Mouse (Mus musculus) monocyte, adult 5-6 weeks (primary cell): Measurements from ENCODE around the gene Fto. TPM values are rescaled to one million over a fixed set of nuclear protein-coding genes. Genes with fewer than 3 reads are reported as not detected.
A peak's percentile ranks its signal among the peaks of the same experiment; 100 is the strongest.

Experiments
- ATAC-seq: fragments of 153-309, 156-312 bp; replicated peaks from 2 replicates; pipeline ENCODE4 v1.8.0; 2017; ENCODE audit warnings: mild to moderate bottlenecking; ENCODE audit not compliant: low TSS enrichment, insufficient number of reproducible peaks, severe bottlenecking, poor library complexity, low FRiP score
- total RNA-seq: library from RNA; stranded (forward); fragments of 200-1000, 200-491, 200-594 nt; gene quantifications from 3 replicates; pipeline ENCODE4 v1.2.3, GENCODE M21; 2017

Fto gene
- 12.3 to 36.6 TPM (median 17.9 TPM) in 3 replicates for total RNA-seq

GRCm38 (mm10) chr8:91312835-91313832, at the start of gene Fto, which contains the start of gene Rpgrip1l:
TSS of gene Fto (plus strand) at chr8:91313525.
TSS of gene Rpgrip1l (minus strand) at chr8:91313262.
- peak; percentile 99 for ATAC-seq

- no peak for ATAC-seq
Observed at GRCm38 (mm10) chr8:91263939-91264338, 49.4 kb upstream of the Fto start.

GRCm38 (mm10) chr8:91264564-91264963, 48.8 kb upstream of the Fto start:
- no peak for ATAC-seq

GRCm38 (mm10) chr8:91269374-91269958, 43.9 kb upstream of the Fto start:
- ATAC-seq, result no peak

- ATAC-seq, result no peak
Observed at GRCm38 (mm10) chr8:91273493-91273892, 39.8 kb upstream of the Fto start.

GRCm38 (mm10) chr8:91276337-91276736, 37.0 kb upstream of the Fto start:
- ATAC-seq, result no peak

- no peak for ATAC-seq
Observed at GRCm38 (mm10) chr8:91278060-91278459, 35.3 kb upstream of the Fto start.

- ATAC-seq, result no peak
Observed at GRCm38 (mm10) chr8:91280467-91281212, 32.7 kb upstream of the Fto start.

GRCm38 (mm10) chr8:91281545-91281944, 31.8 kb upstream of the Fto start:
- no peak for ATAC-seq

GRCm38 (mm10) chr8:91282655-91283054, 30.7 kb upstream of the Fto start:
- ATAC-seq, result no peak

- ATAC-seq, result no peak
Observed at GRCm38 (mm10) chr8:91283815-91284214, 29.5 kb upstream of the Fto start.

- no peak for ATAC-seq
Observed at GRCm38 (mm10) chr8:91286237-91286636, 27.1 kb upstream of the Fto start.

GRCm38 (mm10) chr8:91290576-91290975, 22.7 kb upstream of the Fto start:
- no peak for ATAC-seq

- ATAC-seq, result no peak
Observed at GRCm38 (mm10) chr8:91295786-91296185, 17.5 kb upstream of the Fto start.

- ATAC-seq, result no peak
Observed at GRCm38 (mm10) chr8:91298672-91299071, 14.7 kb upstream of the Fto start.

- ATAC-seq, result no peak
Observed at GRCm38 (mm10) chr8:91304481-91305386, 8.6 kb upstream of the Fto start.

GRCm38 (mm10) chr8:91312342-91312741, 983 bp upstream of the Fto start:
- no peak for ATAC-seq

- no peak for ATAC-seq
Observed at GRCm38 (mm10) chr8:91317567-91318227, 4.4 kb downstream of the Fto start.
